Mouse (Mus musculus): ENCODE results near the gene Zfp429.
"Not testable (repeated sequence)": the region's sequence is repeated elsewhere in the genome, so short reads cannot be mapped to it uniquely, and the experiment has no call there.

DNA sequence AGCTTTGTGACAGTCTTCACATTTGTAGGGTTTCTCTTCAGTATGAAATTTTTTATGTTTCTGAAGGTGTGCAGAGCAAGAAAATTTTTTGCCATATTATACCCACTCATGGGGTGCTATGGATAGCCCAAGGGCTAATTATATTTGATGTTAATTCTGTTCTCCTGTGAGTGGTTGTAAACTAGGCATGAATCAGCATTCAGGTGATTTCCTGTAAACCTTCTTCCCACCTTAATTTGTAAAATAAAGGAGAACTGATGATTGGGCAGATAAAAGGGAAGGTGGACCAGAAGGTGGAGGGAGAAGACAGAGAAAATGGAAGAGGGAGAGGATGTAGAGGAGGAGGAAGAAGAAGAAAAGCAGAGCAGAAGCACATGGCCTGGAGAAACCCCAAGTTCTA, 26.1 kb upstream of the Zfp429 start:
- TF ChIP-seq CTCF, POLR2A (IDR thresholded peaks at IDR 0.05; ENCODE audit: insufficient read depth, low read depth, low read length): not testable (repeated sequence)

All from olfactory bulb, adult 2 months (tissue).